Mouse (Mus musculus): ENCODE data around the gene Cenpe. TPM values are rescaled to one million over a fixed set of nuclear protein-coding genes. Genes with fewer than 3 reads are reported as not detected.

The Cenpe gene
- polyA plus RNA-seq, 1 experiment from 2014 or later = 26.9 TPM

- Histone ChIP-seq H3K27me3 (ENCODE audit: insufficient read depth, poor library complexity, severe bottlenecking) (no peaks in the 10 kb centered on the region), H3K36me3 (no peaks in the 10 kb centered on the region), H3K9me3 (no peaks in the 10 kb centered on the region), H3K4me1 (peaks cover 4% of the 10 kb centered on the region; the same call in 1 of the 2 replicates), H3K27ac (no peak overlapping the region), H3K4me3 (no peak overlapping the region)
- 48% methylated on average over 2 of the region's 2 CpGs for WGBS
- DNase-seq (ENCODE audit: low spot score) = no peak
Measured at GRCm38 (mm10) chr3:135314811-135315210, 102.5 kb downstream of the Cenpe start.

DNA sequence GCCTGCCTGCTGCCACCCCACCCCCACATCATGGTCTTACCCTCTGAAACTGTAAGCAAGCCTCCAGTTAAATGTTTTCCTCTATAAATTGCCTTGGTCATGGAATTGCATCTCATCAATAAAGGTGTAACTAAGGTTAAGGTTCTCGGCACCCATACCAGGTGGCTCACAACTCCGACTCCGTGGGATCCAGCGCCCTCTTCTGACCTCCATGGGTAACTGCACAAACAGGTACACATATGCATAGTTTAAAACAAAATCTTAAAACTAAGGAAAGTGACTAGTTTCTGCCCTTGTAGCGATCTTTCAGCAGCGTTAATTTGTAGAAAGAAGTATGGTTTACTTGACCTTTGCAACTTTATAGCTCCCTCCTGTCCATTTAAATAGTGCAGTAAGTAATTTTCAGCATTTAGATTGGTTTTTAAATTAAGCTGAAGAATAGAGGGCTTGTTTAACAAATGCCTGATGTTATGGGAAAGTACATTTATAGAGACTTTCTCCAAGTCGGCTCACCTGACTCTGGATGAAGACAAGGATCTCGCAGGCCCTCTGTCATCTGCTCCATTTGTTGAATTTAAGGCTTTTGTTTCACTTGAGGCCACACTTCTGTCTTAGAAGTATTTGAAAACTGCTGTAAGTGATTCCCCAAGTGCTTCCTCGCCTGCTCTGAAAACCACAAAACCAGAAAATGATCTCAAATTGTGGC is 103.5 kb downstream of the Cenpe start:
- Histone ChIP-seq H3K27ac (no peak overlapping the region), H3K9me3 (no peaks in the 10 kb centered on the region), H3K36me3 (no peaks in the 10 kb centered on the region), H3K27me3 (ENCODE audit: insufficient read depth, poor library complexity, severe bottlenecking) (no peaks in the 10 kb centered on the region), H3K4me3 (no peak overlapping the region), H3K4me1 (peaks cover 4% of the 10 kb centered on the region; the same call in 1 of the 2 replicates)
- DNase-seq (ENCODE audit: low spot score) = no peak
- 83% methylated on average over 9 of the region's 9 CpGs for WGBS

DNA sequence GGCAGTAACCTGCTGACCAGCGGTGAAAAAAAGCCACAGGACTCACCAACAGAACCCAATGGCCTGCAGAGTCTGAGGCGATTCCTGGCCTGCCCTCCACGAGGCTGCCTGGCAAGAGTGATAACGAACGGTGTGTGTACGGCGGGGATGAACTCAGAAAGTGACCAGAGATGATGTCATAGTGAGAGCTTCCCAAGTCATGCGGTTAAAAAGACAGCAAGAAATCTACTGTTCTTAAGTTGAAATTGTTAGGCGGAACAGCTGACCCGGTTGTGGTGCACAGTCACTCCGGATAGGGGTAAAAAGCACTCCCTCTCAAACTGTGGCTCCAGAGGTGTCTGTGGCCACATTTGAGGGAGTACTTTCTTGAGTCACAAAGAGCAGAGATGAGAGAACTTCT is 106.0 kb downstream of the Cenpe start:
- DNase-seq (ENCODE audit: low spot score) = no peak
- no peak overlapping the region for H3K27ac ChIP-seq

More for the DNA sequence above, 106.0 kb downstream of the Cenpe start:
- H3K27me3 ChIP-seq (ENCODE audit: insufficient read depth, poor library complexity, severe bottlenecking) = no peaks in the 10 kb centered on the region
- H3K36me3 ChIP-seq = no peaks in the 10 kb centered on the region
- H3K4me1 ChIP-seq = peaks cover 4% of the 10 kb centered on the region; the same call in 1 of the 2 replicates
- WGBS = 68% methylated on average over 11 of the region's 11 CpGs
- no peak overlapping the region for H3K4me3 ChIP-seq
- H3K9me3 ChIP-seq = no peaks in the 10 kb centered on the region

Other genes with a start within 250 kb of the Cenpe start
- 3.6 and 3.9 TPM in 2 replicates for gene Bdh2, start 68.7 kb downstream of the Cenpe start, polyA plus RNA-seq (2016; fragmentation: Nextera tagmentation; extraction: Ambion mirVana)
- 1.5 and 2.1 TPM in 2 replicates for gene Slc9b2, start 95.2 kb downstream of the Cenpe start, polyA plus RNA-seq (2016; fragmentation: Nextera tagmentation; extraction: Ambion mirVana)
- 0.44 TPM in 1 of 2 replicates, not detected in the other for gene Slc9b1, start 135.5 kb downstream of the Cenpe start, polyA plus RNA-seq (2016; fragmentation: Nextera tagmentation; extraction: Ambion mirVana)
- 66.2 and 67.0 TPM in 2 replicates for gene Cisd2, start 211.4 kb downstream of the Cenpe start, polyA plus RNA-seq (2016; fragmentation: Nextera tagmentation; extraction: Ambion mirVana)
- 461 and 523 TPM in 2 replicates for gene Ube2d3, start 225.6 kb downstream of the Cenpe start, polyA plus RNA-seq (2016; fragmentation: Nextera tagmentation; extraction: Ambion mirVana)

Measured in heart, embryonic 10.5 days (tissue).